In the genomic region with DNA sequence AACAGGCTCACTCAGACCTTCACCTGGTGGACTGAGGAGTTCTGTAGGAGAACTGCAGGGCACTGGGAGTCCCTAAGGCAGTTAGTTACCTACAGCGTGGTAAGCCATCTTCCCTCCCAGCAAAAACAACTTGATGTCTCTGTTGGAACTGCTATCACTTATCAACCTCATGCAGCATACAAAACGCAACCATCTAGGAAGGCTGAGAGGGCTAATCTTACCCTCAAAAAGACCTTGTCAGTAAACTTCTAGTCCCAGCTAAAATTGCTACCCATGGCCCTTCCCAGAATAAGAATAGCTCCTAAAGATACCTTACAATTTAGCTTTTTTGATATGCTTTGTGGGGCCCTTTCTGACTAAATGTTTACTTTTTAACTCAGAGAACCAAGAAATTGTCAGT, we compare ENCODE assay signal across 27 mouse cellular contexts.
DNase-seq lines count a peak whose midpoint lies in the region; ATAC-seq and TF ChIP-seq lines count a peak whose summit lies in the region.
"Had no signal": no experiment of that assay in that cellular context is flagged by ENCODE, and none has a peak within 500 bp of the region (broad histone marks: within the 10 kb centered on the region; RNA-seq: fewer than 3 reads in every experiment).

No protein-coding gene starts in this region.

- 16% methylated on average over 2 of the region's 2 CpGs for WGBS in liver, embryonic 14.5 days (ENCODE audit: insufficient replicate concordance)
- 87% methylated on average over 2 of the region's 2 CpGs for WGBS in kidney, embryonic 14.5 days

- no peaks in the 10 kb centered on the region for H3K79me2 ChIP-seq in MEL (ENCODE audit: control insufficient read depth, insufficient read depth, low read length, poor library complexity)

- TF ChIP-seq CTCF in MEL (IDR thresholded peaks at IDR 0.05 in 2 of 3, conservative IDR thresholded peaks at IDR 0.05 in 1 of 3; ENCODE audit: control insufficient read depth in 1 of 3, insufficient read depth in 1 of 3, low read depth in 2 of 3, low read length in 3 of 3, poor library complexity in 1 of 3, severe bottlenecking in 1 of 3): no peak
- TF ChIP-seq CTCF in liver, embryonic 14.5 days (IDR thresholded peaks at IDR 0.05; ENCODE audit: low read depth): no peak
- no peak for TF ChIP-seq CTCF in gastrocnemius, adult 2 months (IDR thresholded peaks at IDR 0.05)

- H3K4me3 ChIP-seq in MEL (ENCODE audit: control insufficient read depth in 1 of 2, insufficient read depth in 1 of 2, low read depth in 2 of 2, low read length in 2 of 2): no peak overlapping the region
- peak overlapping the region; percentile 3 to 7; a peak in 1 of 4 replicates for H3K4me3 ChIP-seq in liver, embryonic 14.5 days (ENCODE audit: insufficient read depth in 1 of 2, low read depth in 2 of 2, low read length in 2 of 2)
- no peak overlapping the region for H3K4me3 ChIP-seq in kidney, embryonic 14.5 days (ENCODE audit: low read length)
- no peak overlapping the region for H3K4me3 ChIP-seq in gastrocnemius, adult 2 months
- H3K4me3 ChIP-seq: embryonic facial prominence, embryonic 12.5 days; heart, embryonic 13.5 days; hindbrain, embryonic 12.5 days; kidney, embryonic 15.5 days; limb, embryonic 13.5 days; midbrain, embryonic 12.5 days had no signal

- no peaks in the 10 kb centered on the region for H3K9me3 ChIP-seq in MEL (replicated peaks; ENCODE audit: insufficient read depth, low read length)
- H3K9me3 ChIP-seq in liver, embryonic 14.5 days (ENCODE audit: control insufficient read depth, low read length): no peaks in the 10 kb centered on the region
- no peaks in the 10 kb centered on the region for H3K9me3 ChIP-seq in kidney, embryonic 14.5 days (ENCODE audit: control insufficient read depth, low read length)
- H3K9me3 ChIP-seq: embryonic facial prominence, embryonic 12.5 days; heart, embryonic 13.5 days; hindbrain, embryonic 12.5 days; kidney, embryonic 15.5 days; limb, embryonic 13.5 days; midbrain, embryonic 12.5 days had no signal

- peaks cover 0 to 5% of the 10 kb centered on the region in 2 experiments; a peak in 2 of 4 replicates for H3K36me3 ChIP-seq in MEL (ENCODE audit: control insufficient read depth in 1 of 2, insufficient read depth in 2 of 2, low read length in 2 of 2)
- H3K36me3 ChIP-seq in liver, embryonic 14.5 days (replicated peaks; ENCODE audit: control insufficient read depth, insufficient read depth, low read depth): no peaks in the 10 kb centered on the region
- H3K36me3 ChIP-seq in kidney, embryonic 14.5 days (ENCODE audit: control insufficient read depth, insufficient read depth, low read length): no peaks in the 10 kb centered on the region
- H3K36me3 ChIP-seq: embryonic facial prominence, embryonic 12.5 days; heart, embryonic 13.5 days; hindbrain, embryonic 12.5 days; kidney, embryonic 15.5 days; limb, embryonic 13.5 days; midbrain, embryonic 12.5 days had no signal

- peak; percentile 86 for ATAC-seq in erythroid progenitor cell, adult 5-6 weeks (replicated peaks; ENCODE audit: low FRiP score, poor library complexity, severe bottlenecking)
- ATAC-seq in liver, embryonic 14.5 days (ENCODE audit: insufficient read depth): peak; percentile 83
- ATAC-seq in kidney, embryonic 14.5 days (ENCODE audit: low FRiP score, low TSS enrichment): no peak
- ATAC-seq: forebrain, embryonic 14.5 days had no signal

- peak overlapping the region; percentile 60 for H3K4me2 ChIP-seq in liver, embryonic 14.5 days (ENCODE audit: low read depth)
- H3K4me2 ChIP-seq in kidney, embryonic 14.5 days (replicated peaks; ENCODE audit: low read depth, low read length): no peak overlapping the region
- H3K4me2 ChIP-seq: embryonic facial prominence, embryonic 12.5 days; heart, embryonic 13.5 days; hindbrain, embryonic 12.5 days; kidney, embryonic 15.5 days; limb, embryonic 13.5 days; lung, embryonic 14.5 days; midbrain, embryonic 12.5 days had no signal

- no peak overlapping the region for H3K9ac ChIP-seq in MEL (ENCODE audit: control insufficient read depth, low read depth, low read length, poor library complexity, severe bottlenecking)
- peak overlapping the region; percentile 58 for H3K9ac ChIP-seq in liver, embryonic 14.5 days (replicated peaks)
- no peak overlapping the region for H3K9ac ChIP-seq in kidney, embryonic 14.5 days (ENCODE audit: low read depth, low read length)
- H3K9ac ChIP-seq: embryonic facial prominence, embryonic 12.5 days; heart, embryonic 13.5 days; hindbrain, embryonic 12.5 days; kidney, embryonic 15.5 days; limb, embryonic 13.5 days; lung, embryonic 14.5 days; midbrain, embryonic 12.5 days had no signal

- no peak for TF ChIP-seq POLR2A in MEL (IDR thresholded peaks at IDR 0.05; ENCODE audit: control insufficient read depth in 1 of 2, insufficient read depth in 1 of 2, low read depth in 1 of 2, low read length in 2 of 2, poor library complexity in 1 of 2)

- H3K27me3 ChIP-seq in MEL (ENCODE audit: control insufficient read depth in 1 of 2, insufficient read depth in 2 of 2, low read length in 2 of 2): no peaks in the 10 kb centered on the region
- no peaks in the 10 kb centered on the region for H3K27me3 ChIP-seq in liver, embryonic 14.5 days (ENCODE audit: control insufficient read depth, insufficient read depth, low read length)
- H3K27me3 ChIP-seq in kidney, embryonic 14.5 days (ENCODE audit: control insufficient read depth, insufficient read depth, low read length): no peaks in the 10 kb centered on the region
- H3K27me3 ChIP-seq: embryonic facial prominence, embryonic 12.5 days; heart, embryonic 13.5 days; hindbrain, embryonic 12.5 days; kidney, embryonic 15.5 days; limb, embryonic 13.5 days; midbrain, embryonic 12.5 days had no signal

- intact Hi-C loops in gastrocnemius, adult 2 months (cut with DNase I): no loop called here

- peak; percentile 59 to 69 for TF ChIP-seq EP300 in MEL (IDR thresholded peaks at IDR 0.05; ENCODE audit: low read depth in 1 of 2, low read length in 2 of 2)
- TF ChIP-seq EP300 in liver, embryonic 14.5 days (IDR thresholded peaks at IDR 0.05; ENCODE audit: low read depth): peak; percentile 86

- peaks cover 0 to 10% of the 10 kb centered on the region in 2 experiments; a peak in 1 of 4 replicates for H3K4me1 ChIP-seq in MEL (ENCODE audit: control insufficient read depth in 1 of 2, insufficient read depth in 2 of 2, low read length in 2 of 2)
- peaks cover 49 to 50% of the 10 kb centered on the region in 2 experiments for H3K4me1 ChIP-seq in liver, embryonic 14.5 days (replicated peaks; ENCODE audit: control insufficient read depth in 2 of 2, insufficient read depth in 2 of 2, low read length in 1 of 2)
- no peaks in the 10 kb centered on the region for H3K4me1 ChIP-seq in kidney, embryonic 14.5 days (ENCODE audit: control insufficient read depth, insufficient read depth, low read length)
- H3K4me1 ChIP-seq: embryonic facial prominence, embryonic 12.5 days; kidney, embryonic 15.5 days; midbrain, embryonic 12.5 days had no signal

- TF ChIP-seq RAD21 in MEL (IDR thresholded peaks at IDR 0.05; ENCODE audit: low read depth, low read length): no peak

- peak; percentile 55 for DNase-seq in MEL (ENCODE audit: low read depth, low spot score)
- DNase-seq in MEL-GATA-1-ER (ENCODE audit: extremely low read depth, low read depth): peak; percentile 53
- DNase-seq in liver, embryonic 14.5 days (ENCODE audit: low read depth in 3 of 3, low spot score in 3 of 3): peak; percentile 67 to 73 (median 72)
- DNase-seq in right cerebral cortex, adult 2 months (ENCODE audit: low spot score in 2 of 2): no peak
- no peak for DNase-seq in gastrocnemius, adult 2 months
- no peak for DNase-seq in layer of hippocampus, postnatal 14 days (ENCODE audit: low spot score in 2 of 2)
- DNase-seq: adrenal gland, postnatal 36 days; cerebellum, adult 11-12 months; cerebellum, postnatal 10 days; gastrocnemius, postnatal 14 days; heart, adult 18-20 months; heart, postnatal 14 days; kidney, postnatal 36 days; lung, embryonic 14.5 days; lung, postnatal 36 days; right cerebral cortex, postnatal 14 days; spleen, adult 18-20 months; thymus, postnatal 14 days had no signal

- no peak overlapping the region; the same call in 1 of the 2 replicates for H3K27ac ChIP-seq in MEL (ENCODE audit: control insufficient read depth, low read depth, low read length)
- peak overlapping the region; percentile 91 for H3K27ac ChIP-seq in liver, embryonic 14.5 days
- no peak overlapping the region for H3K27ac ChIP-seq in kidney, embryonic 14.5 days (ENCODE audit: low read depth, low read length)
- no peak overlapping the region for H3K27ac ChIP-seq in gastrocnemius, adult 2 months
- H3K27ac ChIP-seq: embryonic facial prominence, embryonic 12.5 days; heart, embryonic 13.5 days; hindbrain, embryonic 12.5 days; kidney, embryonic 15.5 days; limb, embryonic 13.5 days; midbrain, embryonic 12.5 days had no signal

TF ChIP-seq in MEL, 35 proteins besides CTCF, POLR2A, EP300 and RAD21:
- TF ChIP-seq MAFK (IDR thresholded peaks at IDR 0.05; ENCODE audit: borderline replicate concordance, low read depth, low read length) (no peak), POLR2AphosphoS5 (IDR thresholded peaks at IDR 0.05; ENCODE audit: borderline replicate concordance, low read depth, low read length) (no peak), MEF2A (IDR thresholded peaks at IDR 0.05; ENCODE audit: extremely low read depth, insufficient replicate concordance, low read depth, low read length, poor library complexity, severe bottlenecking) (no peak), USF1 (IDR thresholded peaks at IDR 0.05; ENCODE audit: low read depth, low read length) (no peak), TCF12 (IDR thresholded peaks at IDR 0.05; ENCODE audit: low read depth, low read length) (peak; percentile 51; the same call in 1 of the 2 replicates), MYC (IDR thresholded peaks at IDR 0.05; ENCODE audit: low read depth, low read length) (no peak), TAL1 (IDR thresholded peaks at IDR 0.05; ENCODE audit: low read length) (peak; percentile 52), BHLHE40 (IDR thresholded peaks at IDR 0.05; ENCODE audit: borderline replicate concordance, low read depth, low read length) (no peak), ELF1 (IDR thresholded peaks at IDR 0.05; ENCODE audit: low read depth, low read length) (no peak), MAX (IDR thresholded peaks at IDR 0.05; ENCODE audit: low read length) (no peak), TBP (IDR thresholded peaks at IDR 0.05; ENCODE audit: low read depth, low read length) (no peak), CHD2 (IDR thresholded peaks at IDR 0.05; ENCODE audit: low read length) (no peak), JUND (IDR thresholded peaks at IDR 0.05; ENCODE audit: low read depth, low read length) (no peak), MYB (IDR thresholded peaks at IDR 0.05; ENCODE audit: low read depth, low read length) (peak; percentile 40; the same call in 1 of the 2 replicates), ZKSCAN1 (IDR thresholded peaks at IDR 0.05; ENCODE audit: low read depth, low read length) (no peak), ZMIZ1 (IDR thresholded peaks at IDR 0.05; ENCODE audit: low read depth, low read length) (no peak), GATA1 (IDR thresholded peaks at IDR 0.05; ENCODE audit: low read depth, low read length) (peak; percentile 62)

Comparison
In these comparisons a context has a peak if more than half of its experiments do, and no peak if none do; other contexts are left out.
1. DNase-seq: peak in MEL (single experiment), MEL-GATA-1-ER (single experiment) and liver, embryonic 14.5 days (3 of 3); none in right cerebral cortex, adult 2 months (0 of 2), gastrocnemius, adult 2 months (single experiment) and layer of hippocampus, postnatal 14 days (0 of 2).
2. H3K4me3 ChIP-seq: peak in liver, embryonic 14.5 days (2 of 2); none in MEL (0 of 2), kidney, embryonic 14.5 days (single experiment) and gastrocnemius, adult 2 months (single experiment).